Mouse (Mus musculus) midbrain, embryonic 12.5 days (tissue): ENCODE measurements around the gene Gm36028. TPM values are rescaled to one million over a fixed set of nuclear protein-coding genes. Genes with fewer than 3 reads are reported as not detected.

Experiments
- ATAC-seq: fragments of 200-750 bp; cut with Nextera tagmentation; 2 replicates; pipeline ENCODE4 v1.8.0; 2017; ENCODE audit warnings: low read depth, moderate TSS enrichment, moderate library complexity; ENCODE audit not compliant: low FRiP score
- H3K27ac ChIP-seq: fragments of 300-500 bp; sonication (generic); replicated peaks from 2 replicates; pipeline ENCODE4 v1.5.1; 2016; ENCODE audit warnings: mild to moderate bottlenecking
- H3K27me3 ChIP-seq: fragments of 300-500 bp; sonication (generic); 2 replicates; pipeline ENCODE4 v1.6.1; 2016; ENCODE audit warnings: mild to moderate bottlenecking
- H3K36me3 ChIP-seq: fragments of 300-500 bp; sonication (generic); 2 replicates; pipeline ENCODE4 v1.6.1; 2016
- H3K4me1 ChIP-seq: fragments of 300-500 bp; sonication (generic); 2 replicates; pipeline ENCODE4 v1.6.1; 2016
- H3K4me2 ChIP-seq: fragments of 300-500 bp; sonication (generic); replicated peaks from 2 replicates; pipeline ENCODE4 v1.6.1; 2016; ENCODE audit warnings: mild to moderate bottlenecking, moderate library complexity
- H3K4me3 ChIP-seq: fragments of 300-500 bp; sonication (generic); 2 replicates; pipeline ENCODE4 v1.5.1; 2016; ENCODE audit warnings: mild to moderate bottlenecking
- H3K9ac ChIP-seq: fragments of 300-500 bp; sonication (generic); replicated peaks from 2 replicates; pipeline ENCODE4 v1.6.1; 2016; ENCODE audit warnings: mild to moderate bottlenecking, moderate library complexity
- H3K9me3 ChIP-seq: fragments of 300-500 bp; sonication (generic); 2 replicates; pipeline ENCODE4 v1.6.1; 2016; ENCODE audit warnings: mild to moderate bottlenecking
- WGBS: fragments of 180-500 bp; shearing (Covaris S2); methylation state at CpG from one replicate; pipeline ENCODE4 v1.1.7; 2016; 5-methylcytosine and 5-hydroxymethylcytosine counted together
- polyA plus RNA-seq: library from polyadenylated mRNA; unstranded; fragments of >200 nt; fragmentation: Nextera tagmentation; extraction: Ambion mirVana; gene quantifications from 2 replicates; pipeline ENCODE4 v1.2.1, GENCODE M21; 2016

Gene Gm36028
- polyA plus RNA-seq, 1 experiment from 2014 or later: 0.27 TPM

DNA sequence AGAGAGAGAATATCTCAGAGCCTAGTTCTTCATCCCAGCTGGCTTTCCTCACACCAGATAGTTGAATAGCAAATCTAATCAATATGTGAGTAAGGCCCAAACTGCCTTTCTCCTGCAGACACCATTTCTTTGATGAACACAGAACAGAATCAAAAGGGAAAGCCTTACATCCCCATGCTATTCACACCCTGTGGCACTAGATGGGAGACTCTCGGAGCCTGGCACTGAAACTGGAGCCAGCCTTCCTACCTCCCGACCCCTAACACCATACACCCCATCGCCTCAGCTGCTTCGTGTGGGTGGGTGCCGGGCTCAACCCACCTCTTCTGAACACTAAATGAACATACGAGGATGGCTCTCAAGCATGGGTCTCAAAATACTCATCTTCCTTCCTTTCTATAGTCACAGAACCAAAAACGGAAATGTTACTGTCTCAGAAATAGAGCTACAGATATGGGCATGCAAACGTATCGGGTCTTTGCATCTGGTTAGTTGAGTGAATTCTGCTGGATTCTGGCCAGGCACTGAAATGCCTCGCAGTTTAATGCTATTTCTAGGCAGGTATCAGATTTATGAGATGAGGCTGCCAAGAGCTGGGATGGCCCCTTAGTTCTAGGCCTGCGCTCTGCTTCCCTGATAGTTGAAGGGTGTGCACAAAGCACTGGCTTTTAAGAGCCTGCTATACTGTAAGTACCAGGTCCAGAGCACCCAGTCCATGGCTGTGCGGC lies 36.0 kb downstream of the Gm36028 start:
- Histone ChIP-seq H3K9me3 (no peaks in the 10 kb centered on the region), H3K36me3 (peaks cover 76% of the 10 kb centered on the region), H3K4me2 (no peak overlapping the region), H3K4me1 (no peaks in the 10 kb centered on the region), H3K27me3 (no peaks in the 10 kb centered on the region), H3K4me3 (no peak overlapping the region), H3K9ac (no peak overlapping the region), H3K27ac (no peak overlapping the region)
- ATAC-seq: no peak
- 96% methylated on average over 12 of the region's 12 CpGs for WGBS

DNA sequence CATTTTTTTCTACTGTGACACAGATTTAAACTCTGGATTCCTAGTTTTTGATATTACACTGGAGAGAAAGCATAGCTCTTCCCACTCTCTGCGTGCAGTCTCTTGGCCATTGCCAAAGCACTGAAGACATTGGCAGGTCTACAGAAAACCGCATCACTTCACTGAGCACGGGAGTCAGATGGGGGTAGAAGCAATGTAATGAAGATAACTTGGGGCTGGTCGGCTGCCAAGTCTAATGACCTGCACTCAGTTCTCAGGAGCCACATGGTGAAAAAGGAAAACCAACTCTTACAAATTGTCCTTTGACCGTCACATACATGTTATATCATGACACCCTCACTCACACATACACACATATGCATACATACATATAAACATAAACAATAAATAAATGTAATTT lies 37.0 kb downstream of the Gm36028 start:
- Histone ChIP-seq H3K4me3 (no peak overlapping the region), H3K27ac (no peak overlapping the region), H3K4me1 (no peaks in the 10 kb centered on the region), H3K4me2 (no peak overlapping the region), H3K9ac (no peak overlapping the region), H3K36me3 (peaks cover 70% of the 10 kb centered on the region), H3K27me3 (no peaks in the 10 kb centered on the region), H3K9me3 (no peaks in the 10 kb centered on the region)
- no peak for ATAC-seq
- 93% methylated on average over 5 of the region's 5 CpGs for WGBS

DNA sequence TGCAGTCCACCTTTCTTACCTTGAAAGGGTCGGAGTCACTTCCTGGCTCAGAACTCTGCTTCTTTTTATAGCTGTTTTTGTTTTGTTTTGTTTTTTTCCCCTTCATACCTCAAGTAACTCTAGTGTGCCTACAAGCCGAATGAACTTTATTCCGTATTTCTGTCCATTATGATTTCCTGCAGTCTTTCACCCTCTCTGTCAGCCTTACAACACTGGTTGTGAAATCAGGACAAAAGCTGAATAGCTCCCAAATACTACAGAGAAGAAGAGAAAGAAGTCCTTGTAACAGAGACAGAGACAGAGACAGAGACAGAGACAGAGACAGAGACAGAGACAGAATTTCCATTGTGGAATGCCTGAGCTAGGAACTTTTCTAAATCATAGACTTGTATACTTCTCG lies 43.0 kb downstream of the Gm36028 start:
- Histone ChIP-seq H3K9me3 (no peaks in the 10 kb centered on the region), H3K4me2 (no peak overlapping the region), H3K27ac (no peak overlapping the region), H3K4me1 (peaks cover 13% of the 10 kb centered on the region), H3K27me3 (no peaks in the 10 kb centered on the region), H3K4me3 (no peak overlapping the region), H3K9ac (no peak overlapping the region), H3K36me3 (peaks cover 35% of the 10 kb centered on the region)
- WGBS: 92% methylated on average over 4 of the region's 4 CpGs
- no peak for ATAC-seq

DNA sequence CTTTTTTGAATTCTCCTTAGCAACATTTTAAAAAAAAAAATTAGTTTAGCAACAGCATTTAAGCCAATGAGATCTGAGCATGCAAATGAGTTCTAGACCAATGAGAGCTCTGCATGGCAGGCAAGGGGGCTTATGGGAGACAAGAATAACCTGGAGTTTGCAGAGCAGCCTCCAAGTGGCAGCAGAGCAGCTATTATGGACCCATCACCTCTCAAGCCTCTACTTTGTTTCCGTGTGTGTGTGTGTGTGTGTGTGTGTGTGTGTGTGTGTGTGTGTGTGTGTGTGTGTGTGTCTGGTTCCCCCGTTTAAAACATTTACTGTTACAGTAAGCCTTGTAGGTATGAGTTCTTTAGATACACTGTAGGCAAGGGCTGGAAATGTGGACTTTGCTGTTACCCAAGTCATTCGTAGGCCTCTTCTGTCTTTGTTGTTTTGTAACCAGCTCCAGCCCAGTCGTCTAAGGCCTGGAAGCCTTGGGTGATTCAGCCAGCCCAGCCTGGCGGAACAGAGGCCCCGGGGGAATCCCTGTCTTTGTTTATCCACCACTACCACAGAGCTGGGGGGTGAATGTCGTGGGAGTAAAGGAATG lies 46.5 kb downstream of the Gm36028 start:
- H3K4me1 ChIP-seq: peaks cover 18% of the 10 kb centered on the region
- no peaks in the 10 kb centered on the region for H3K27me3 ChIP-seq
- 22% methylated on average over 7 of the region's 7 CpGs for WGBS
- H3K36me3 ChIP-seq: peaks cover 13% of the 10 kb centered on the region; the same call in 1 of the 2 replicates
- no peak overlapping the region for H3K9ac ChIP-seq
- peak overlapping the region; percentile 36 for H3K4me2 ChIP-seq
- no peaks in the 10 kb centered on the region for H3K9me3 ChIP-seq
- H3K4me3 ChIP-seq: no peak overlapping the region
- H3K27ac ChIP-seq: peak overlapping the region; percentile 76
- peak; percentile 95 for ATAC-seq

DNA sequence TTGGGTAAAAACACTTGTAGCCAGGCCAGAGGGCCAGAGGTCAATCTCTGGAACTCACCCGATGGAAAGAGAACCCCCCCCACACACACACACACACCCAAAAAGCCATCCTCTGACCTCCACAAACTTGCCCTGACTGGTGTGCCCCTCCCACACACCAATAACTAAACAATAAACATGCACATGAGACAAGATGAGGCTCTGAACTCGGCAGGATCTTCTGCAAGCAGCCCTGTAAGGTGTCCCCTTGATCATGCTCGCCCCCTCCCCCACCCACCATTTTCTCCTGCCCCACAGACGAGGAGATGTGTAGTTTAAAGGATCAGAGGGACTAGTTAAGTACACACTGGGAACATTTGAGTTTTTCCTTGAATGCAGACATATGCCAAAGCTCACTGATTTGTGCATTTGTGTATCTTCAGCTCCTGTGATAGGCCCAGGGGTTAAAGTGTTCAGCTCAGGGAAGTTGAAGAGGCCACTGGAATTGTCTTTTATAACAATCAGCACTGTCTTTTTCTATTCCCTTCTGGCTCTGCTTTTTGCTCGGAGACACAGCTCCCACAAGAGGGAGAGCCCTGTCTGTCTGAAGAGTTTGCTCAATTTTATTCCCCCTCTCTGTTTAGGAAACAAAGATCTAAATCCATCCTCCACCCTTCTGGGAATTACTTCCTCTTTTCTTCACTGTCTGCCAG lies 47.1 kb downstream of the Gm36028 start:
- peaks cover 9% of the 10 kb centered on the region; the same call in 1 of the 2 replicates for H3K36me3 ChIP-seq
- no peak overlapping the region for H3K4me3 ChIP-seq
- H3K4me2 ChIP-seq: peak overlapping the region; percentile 36

DNA sequence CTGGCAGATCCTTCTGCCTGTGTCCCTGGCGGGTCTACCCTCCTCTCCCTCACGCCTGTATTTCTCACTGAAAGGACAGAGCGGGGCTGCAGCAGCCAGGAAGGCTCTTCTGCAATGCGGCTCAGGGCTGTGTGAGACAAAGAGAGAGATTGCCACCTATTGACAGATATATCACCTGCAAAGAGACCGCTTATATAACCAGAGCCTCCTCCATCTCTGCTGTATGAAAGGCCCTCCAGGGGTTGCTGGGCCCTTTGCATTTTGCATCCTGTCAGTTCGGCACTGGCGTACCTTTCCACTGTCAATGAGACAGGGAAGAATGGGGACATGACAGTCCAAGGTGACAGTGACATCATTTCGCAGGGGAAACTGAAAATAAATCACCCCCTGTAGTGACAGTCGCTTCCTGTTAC lies 48.5 kb downstream of the Gm36028 start:
- Histone ChIP-seq H3K4me3 (no peak overlapping the region), H3K36me3 (no peaks in the 10 kb centered on the region), H3K4me2 (no peak overlapping the region), H3K4me1 (peaks cover 25% of the 10 kb centered on the region), H3K9ac (no peak overlapping the region), H3K27ac (0 out of 2 replicates have a peak overlapping the region, but pooled peaks have one; percentile 44), H3K9me3 (no peaks in the 10 kb centered on the region), H3K27me3 (no peaks in the 10 kb centered on the region)
- 57% methylated on average over 9 of the region's 9 CpGs for WGBS
- ATAC-seq: peak; percentile 24; the same call in 1 of the 2 replicates

More for the DNA sequence above, 47.1 kb downstream of the Gm36028 start:
- Histone ChIP-seq H3K27me3 (no peaks in the 10 kb centered on the region), H3K27ac (peak overlapping the region; percentile 70), H3K9ac (no peak overlapping the region), H3K4me1 (peaks cover 24% of the 10 kb centered on the region), H3K9me3 (no peaks in the 10 kb centered on the region)
- ATAC-seq: peak; percentile 50
- 28% methylated on average over 5 of the region's 5 CpGs for WGBS

DNA sequence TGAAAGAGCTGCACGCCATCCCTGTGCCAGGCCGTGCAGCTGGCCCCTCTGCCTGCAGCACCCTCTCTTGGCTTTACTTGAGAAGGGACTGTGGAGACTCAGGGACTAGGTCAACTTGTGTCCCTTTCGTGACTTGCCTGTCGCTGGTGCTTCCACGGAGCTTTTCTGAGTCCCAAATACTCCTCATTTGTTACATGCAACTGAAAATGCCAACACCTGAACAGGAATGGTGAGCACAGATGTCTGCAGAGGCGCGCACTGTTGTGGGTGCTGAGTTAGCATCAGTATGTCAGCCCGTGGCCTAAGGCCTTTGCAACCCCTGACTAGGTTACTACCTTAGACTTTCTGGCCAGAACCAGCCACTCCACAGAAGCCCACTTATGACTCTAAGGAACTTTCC lies 49.1 kb downstream of the Gm36028 start:
- Histone ChIP-seq H3K4me3 (no peak overlapping the region), H3K9me3 (no peaks in the 10 kb centered on the region), H3K4me1 (peaks cover 25% of the 10 kb centered on the region), H3K36me3 (no peaks in the 10 kb centered on the region), H3K4me2 (no peak overlapping the region), H3K9ac (no peak overlapping the region), H3K27me3 (no peaks in the 10 kb centered on the region), H3K27ac (0 out of 2 replicates have a peak overlapping the region, but pooled peaks have one; percentile 44)
- no peak for ATAC-seq
- WGBS: 89% methylated on average over 8 of the region's 8 CpGs

DNA sequence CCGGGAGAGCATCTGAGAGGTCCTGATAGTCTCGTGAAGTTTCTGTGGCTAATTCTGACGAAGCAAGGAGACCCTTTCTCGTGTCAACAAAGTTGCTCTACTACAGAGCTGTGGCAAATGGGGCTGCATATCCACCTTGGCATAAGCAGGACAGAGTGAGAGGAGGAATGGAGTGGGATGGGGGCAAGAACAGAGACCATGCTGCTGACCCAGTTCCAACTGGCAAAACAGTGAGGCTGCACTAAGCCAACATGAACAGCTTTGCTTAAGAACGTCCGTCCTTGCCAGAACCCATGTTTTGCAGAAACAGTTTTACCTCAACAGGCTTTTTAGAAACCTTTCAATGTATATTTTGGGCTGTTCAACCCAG lies 51.3 kb downstream of the Gm36028 start:
- Histone ChIP-seq H3K27me3 (no peaks in the 10 kb centered on the region), H3K36me3 (peaks cover 9% of the 10 kb centered on the region; the same call in 1 of the 2 replicates), H3K4me3 (no peak overlapping the region), H3K27ac (peak overlapping the region; percentile 66; the same call in 1 of the 2 replicates), H3K4me2 (no peak overlapping the region), H3K9ac (no peak overlapping the region), H3K4me1 (peaks cover 21% of the 10 kb centered on the region), H3K9me3 (0 out of 2 replicates have a peak, but pooled peaks cover 11% of the 10 kb centered on the region)
- 85% methylated on average over 6 of the region's 6 CpGs for WGBS
- ATAC-seq: no peak

DNA sequence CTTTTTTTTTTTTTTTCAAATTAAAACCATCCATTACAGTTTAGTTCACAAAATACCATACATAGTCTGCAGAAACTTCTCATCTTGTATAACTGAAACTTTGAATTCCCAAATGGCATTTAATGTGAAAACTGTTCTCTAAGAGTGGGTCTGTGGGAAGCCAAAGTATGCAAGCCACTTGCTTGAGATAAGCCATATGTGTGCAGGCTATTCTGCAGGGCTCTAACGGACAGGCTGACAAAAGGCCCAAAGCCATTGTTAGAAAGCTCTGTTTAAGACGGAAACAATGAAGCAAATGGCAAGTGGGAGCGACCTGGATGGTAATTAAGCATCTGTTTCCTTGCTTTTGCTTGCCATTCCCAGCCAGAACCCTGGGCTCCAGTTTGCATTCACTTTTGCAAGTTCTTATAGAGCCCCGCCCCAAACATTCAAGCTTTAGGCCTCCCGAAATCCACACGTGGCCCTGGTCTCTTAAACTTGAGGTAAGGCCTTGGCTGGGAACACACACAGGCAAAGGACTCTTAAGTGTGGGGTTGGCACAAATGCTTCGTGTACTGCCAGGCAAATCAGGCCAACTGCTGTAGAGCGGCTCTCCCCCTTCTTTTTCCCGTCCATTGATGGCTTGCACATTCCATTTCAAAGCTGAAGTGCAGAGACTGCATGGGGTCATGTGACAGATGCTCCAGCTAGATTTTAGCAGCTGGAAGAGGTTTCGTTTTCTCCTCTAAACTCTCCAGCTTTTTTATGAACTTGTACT lies 51.9 kb downstream of the Gm36028 start:
- ATAC-seq: no peak; the same call in 1 of the 2 replicates
- no peaks in the 10 kb centered on the region for H3K27me3 ChIP-seq
- H3K9me3 ChIP-seq: 0 out of 2 replicates have a peak, but pooled peaks cover 11% of the 10 kb centered on the region
- H3K4me1 ChIP-seq: peaks cover 18% of the 10 kb centered on the region
- 34% methylated on average over 10 of the region's 10 CpGs for WGBS
- H3K4me3 ChIP-seq: no peak overlapping the region
- peak overlapping the region; percentile 66 for H3K27ac ChIP-seq
- peaks cover 11% of the 10 kb centered on the region; the same call in 1 of the 2 replicates for H3K36me3 ChIP-seq
- H3K9ac ChIP-seq: no peak overlapping the region
- H3K4me2 ChIP-seq: no peak overlapping the region

DNA sequence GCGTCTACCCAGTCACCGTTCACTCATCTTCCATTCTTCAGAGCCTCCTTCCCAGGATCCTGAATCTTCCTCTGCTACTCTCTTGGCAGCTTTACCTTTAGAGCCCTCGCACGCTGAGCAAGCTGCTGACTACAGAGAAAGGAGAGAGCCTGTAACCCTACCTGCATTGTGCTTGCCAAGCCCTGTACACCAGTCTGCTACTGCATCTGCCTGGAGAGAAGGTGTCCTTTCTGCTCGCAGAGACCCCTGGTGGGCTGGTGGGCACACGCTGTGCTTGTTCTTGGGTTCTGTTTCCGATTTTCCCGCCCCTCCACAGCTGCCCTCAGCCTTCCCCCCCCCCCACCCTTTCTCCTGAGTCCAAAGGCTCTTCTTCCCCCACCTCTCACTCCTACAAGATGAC lies 53.7 kb downstream of the Gm36028 start:
- 85% methylated on average over 8 of the region's 8 CpGs for WGBS
- no peak overlapping the region for H3K9ac ChIP-seq
- H3K4me2 ChIP-seq: no peak overlapping the region
- H3K4me1 ChIP-seq: peaks cover 19% of the 10 kb centered on the region
- 0 out of 2 replicates have a peak, but pooled peaks cover 11% of the 10 kb centered on the region for H3K9me3 ChIP-seq
- ATAC-seq: no peak
- H3K27me3 ChIP-seq: no peaks in the 10 kb centered on the region
- no peak overlapping the region for H3K4me3 ChIP-seq
- peaks cover 15% of the 10 kb centered on the region; the same call in 1 of the 2 replicates for H3K36me3 ChIP-seq
- H3K27ac ChIP-seq: no peak overlapping the region

DNA sequence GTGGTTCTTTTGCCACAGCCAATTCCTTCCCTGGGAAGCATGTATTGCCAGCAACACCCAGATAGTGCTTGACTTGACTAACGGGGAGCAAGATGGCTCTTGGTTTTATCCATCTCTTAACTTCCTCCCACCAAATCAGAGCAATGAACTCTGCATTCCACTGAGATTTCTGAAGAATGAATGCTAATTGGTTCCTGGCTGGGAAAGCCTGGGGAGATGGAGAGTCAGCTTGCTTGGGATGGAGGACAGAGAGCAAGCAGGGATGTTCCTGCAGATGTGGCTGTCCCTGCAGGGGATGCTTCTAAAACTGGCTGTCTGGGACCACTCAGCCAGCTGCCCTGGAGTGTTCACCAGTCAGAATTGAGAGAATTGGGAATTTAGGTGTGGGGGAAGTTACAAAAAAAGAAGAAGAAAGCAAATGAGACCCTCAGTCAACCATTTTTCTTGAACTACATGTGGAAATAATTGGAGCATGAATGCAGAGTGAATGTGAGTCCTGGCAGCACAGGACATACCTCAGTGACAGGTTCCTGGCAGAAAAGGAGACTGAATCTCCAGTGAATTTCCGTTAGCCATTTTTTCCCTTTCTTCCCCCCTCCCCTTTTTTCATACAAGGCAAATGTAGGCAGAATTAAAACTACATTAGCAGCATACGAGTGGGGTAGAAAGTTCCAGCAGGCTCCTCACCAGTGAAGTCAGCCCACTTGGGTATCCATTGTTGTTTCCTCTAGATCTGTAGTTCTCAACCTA lies 55.0 kb downstream of the Gm36028 start:
- Histone ChIP-seq H3K9me3 (0 out of 2 replicates have a peak, but pooled peaks cover 11% of the 10 kb centered on the region), H3K36me3 (peaks cover 15% of the 10 kb centered on the region; the same call in 1 of the 2 replicates), H3K27ac (no peak overlapping the region), H3K4me3 (no peak overlapping the region), H3K4me2 (no peak overlapping the region), H3K4me1 (peaks cover 18% of the 10 kb centered on the region), H3K27me3 (no peaks in the 10 kb centered on the region), H3K9ac (no peak overlapping the region)
- WGBS: 87% methylated on average over 3 of the region's 3 CpGs
- no peak for ATAC-seq
